Mouse (Mus musculus) MEL (cell line): ENCODE data around the gene Tomm5. TPM values are rescaled to one million over a fixed set of nuclear protein-coding genes. Genes with fewer than 3 reads are reported as not detected.
A peak's percentile ranks its signal among the peaks of the same experiment; 100 is the strongest.

ENCODE experiments used
- DNase-seq: peaks from one replicate; pipeline ENCODE4 v3.0.0; 2011; ENCODE audit warnings: low read depth, low spot score
- H3K27ac ChIP-seq: 2 replicates; pipeline ENCODE4 v1.5.1; 2012; ENCODE audit warnings: low read depth, mild to moderate bottlenecking, control low read depth, low read length, moderate library complexity; ENCODE audit not compliant: control insufficient read depth
- H3K27me3 ChIP-seq, 2 experiments: fragments of 150-350 bp in 1 of 2; sonication (generic) in 1 of 2; 2 replicates each; pipeline ENCODE4 v1.6.1; 2012; ENCODE audit warnings: low read length in 2 of 2, mild to moderate bottlenecking in 2 of 2, improper control_type of control experiment in 1 of 2, moderate library complexity in 1 of 2; ENCODE audit not compliant: insufficient read depth in 2 of 2, control insufficient read depth in 1 of 2
- H3K36me3 ChIP-seq, 2 experiments: 2 replicates each; pipeline ENCODE4 v1.6.1; 2012 to 2014; ENCODE audit warnings: low read length in 2 of 2, improper control_type of control experiment in 1 of 2, inconsistent platforms in 1 of 2, mild to moderate bottlenecking in 1 of 2; ENCODE audit not compliant: insufficient read depth in 2 of 2, control insufficient read depth in 1 of 2
- H3K4me1 ChIP-seq, 2 experiments: fragments of 150-350 bp in 1 of 2; sonication (generic) in 1 of 2; 2 replicates each; pipeline ENCODE4 v1.6.1; 2012; ENCODE audit warnings: low read length in 2 of 2, improper control_type of control experiment in 1 of 2, mild to moderate bottlenecking in 1 of 2; ENCODE audit not compliant: insufficient read depth in 2 of 2, control insufficient read depth in 1 of 2
- H3K4me3 ChIP-seq, 2 experiments: fragments of 150-350 bp in 1 of 2; sonication (generic) in 1 of 2; 2 replicates each; pipeline ENCODE4 v1.5.1; 2012; ENCODE audit warnings: low read depth in 2 of 2, low read length in 2 of 2, mild to moderate bottlenecking in 2 of 2, moderate library complexity in 2 of 2, control low read depth in 1 of 2, improper control_type of control experiment in 1 of 2; ENCODE audit not compliant: control insufficient read depth in 1 of 2, insufficient read depth in 1 of 2
- H3K79me2 ChIP-seq: 2 replicates; pipeline ENCODE4 v1.6.1; 2012; ENCODE audit warnings: mild to moderate bottlenecking, low read length, moderate library complexity; ENCODE audit not compliant: control insufficient read depth, poor library complexity, insufficient read depth
- H3K9ac ChIP-seq: 2 replicates; pipeline ENCODE4 v1.6.1; 2012; ENCODE audit warnings: low read depth, mild to moderate bottlenecking, control low read depth, low read length, moderate library complexity; ENCODE audit not compliant: control insufficient read depth, poor library complexity, severe bottlenecking
- H3K9me3 ChIP-seq: fragments of 150-350 bp; sonication (generic); replicated peaks from 2 replicates; pipeline ENCODE4 v1.6.1; 2012; ENCODE audit warnings: mild to moderate bottlenecking, low read length, improper control_type of control experiment, moderate library complexity; ENCODE audit not compliant: insufficient read depth
- CHD1 ChIP-seq: IDR thresholded peaks from 2 replicates; pipeline ENCODE4 v1.6.1; 2012; ENCODE audit warnings: low read depth, mild to moderate bottlenecking, inconsistent platforms, low read length, improper control_type of control experiment
- CHD2 ChIP-seq: IDR thresholded peaks from 2 replicates; pipeline ENCODE4 v1.6.1; 2011; ENCODE audit warnings: low read length, improper control_type of control experiment
- CTCF ChIP-seq, 3 experiments: IDR thresholded peaks in 2 of 3; conservative IDR thresholded peaks in 1 of 3; 2 replicates each; pipeline ENCODE4 v1.5.1; 2011 to 2012; ENCODE audit warnings: low read length in 3 of 3, low read depth in 2 of 3, mild to moderate bottlenecking in 2 of 3, improper control_type of control experiment in 1 of 3, inconsistent platforms in 1 of 3, mixed read lengths in 1 of 3, moderate library complexity in 1 of 3; ENCODE audit not compliant: control insufficient read depth in 1 of 3, insufficient read depth in 1 of 3, poor library complexity in 1 of 3, severe bottlenecking in 1 of 3
- E2F4 ChIP-seq: IDR thresholded peaks from 2 replicates; pipeline ENCODE4 v1.6.1; 2011; ENCODE audit warnings: low read depth, low read length, improper control_type of control experiment, borderline replicate concordance
- ELF1 ChIP-seq: IDR thresholded peaks from 2 replicates; pipeline ENCODE4 v1.6.1; 2014; ENCODE audit warnings: low read depth, mild to moderate bottlenecking, inconsistent platforms, low read length, improper control_type of control experiment, moderate library complexity
- EP300 ChIP-seq, 2 experiments: IDR thresholded peaks; 2 replicates each; pipeline ENCODE4 v1.6.1; 2011; ENCODE audit warnings: improper control_type of control experiment in 2 of 2, low read length in 2 of 2, low read depth in 1 of 2, mild to moderate bottlenecking in 1 of 2
- ETS1 ChIP-seq: IDR thresholded peaks from 2 replicates; pipeline ENCODE4 v1.6.1; 2012; ENCODE audit warnings: low read depth, mild to moderate bottlenecking, inconsistent platforms, low read length, improper control_type of control experiment, moderate library complexity
- GABPA ChIP-seq: IDR thresholded peaks from 2 replicates; pipeline ENCODE4 v1.6.1; 2012; ENCODE audit warnings: low read depth, mild to moderate bottlenecking, inconsistent platforms, low read length, improper control_type of control experiment, moderate library complexity
- GATA1 ChIP-seq: IDR thresholded peaks from 2 replicates; pipeline ENCODE4 v1.6.1; 2011; ENCODE audit warnings: low read depth, low read length, improper control_type of control experiment
- JUND ChIP-seq: IDR thresholded peaks from 2 replicates; pipeline ENCODE4 v1.6.1; 2011; ENCODE audit warnings: low read depth, mild to moderate bottlenecking, improper control_type of control experiment, low read length
- KAT2A ChIP-seq: conservative IDR thresholded peaks from 2 replicates; pipeline ENCODE4 v1.6.1; 2012; ENCODE audit warnings: low read depth, low read length, improper control_type of control experiment, inconsistent platforms
- MAX ChIP-seq: IDR thresholded peaks from 2 replicates; pipeline ENCODE4 v1.6.1; 2011; ENCODE audit warnings: low read length, improper control_type of control experiment
- MAZ ChIP-seq: IDR thresholded peaks from 2 replicates; pipeline ENCODE4 v1.6.1; 2012; ENCODE audit warnings: low read depth, mild to moderate bottlenecking, inconsistent platforms, low read length, improper control_type of control experiment
- MEF2A ChIP-seq: IDR thresholded peaks from 2 replicates; pipeline ENCODE4 v1.6.1; 2014; ENCODE audit warnings: low read depth, mild to moderate bottlenecking, inconsistent platforms, low read length, improper control_type of control experiment; ENCODE audit not compliant: poor library complexity, insufficient replicate concordance, severe bottlenecking; ENCODE audit errors: extremely low read depth
- MXI1 ChIP-seq: IDR thresholded peaks from 2 replicates; pipeline ENCODE4 v1.6.1; 2011; ENCODE audit warnings: mild to moderate bottlenecking, low read depth, low read length, improper control_type of control experiment
- MYC ChIP-seq: IDR thresholded peaks from 2 replicates; pipeline ENCODE4 v1.6.1; 2011; ENCODE audit warnings: low read depth, mild to moderate bottlenecking, low read length, improper control_type of control experiment, moderate library complexity
- NELFE ChIP-seq: IDR thresholded peaks from 2 replicates; pipeline ENCODE4 v1.6.1; 2011; ENCODE audit warnings: low read depth, low read length, improper control_type of control experiment
- NRF1 ChIP-seq: IDR thresholded peaks from 2 replicates; pipeline ENCODE4 v1.6.1; 2014; ENCODE audit warnings: low read depth, mild to moderate bottlenecking, inconsistent platforms, low read length, improper control_type of control experiment, moderate library complexity; ENCODE audit not compliant: poor library complexity, insufficient read depth, severe bottlenecking
- POLR2A ChIP-seq, 2 experiments: IDR thresholded peaks; 2 replicates each; pipeline ENCODE4 v1.6.1; 2011 to 2012; ENCODE audit warnings: low read length in 2 of 2, mild to moderate bottlenecking in 2 of 2, control low read depth in 1 of 2, improper control_type of control experiment in 1 of 2, low read depth in 1 of 2, moderate library complexity in 1 of 2; ENCODE audit not compliant: control insufficient read depth in 1 of 2, insufficient read depth in 1 of 2, poor library complexity in 1 of 2
- POLR2AphosphoS2 ChIP-seq: IDR thresholded peaks from 2 replicates; pipeline ENCODE4 v1.6.1; 2011; ENCODE audit warnings: low read length, improper control_type of control experiment
- POLR2AphosphoS5 ChIP-seq: IDR thresholded peaks from 2 replicates; pipeline ENCODE4 v1.6.1; 2012; ENCODE audit warnings: low read depth, borderline replicate concordance, mild to moderate bottlenecking, inconsistent platforms, low read length, moderate library complexity, mixed read lengths
- RAD21 ChIP-seq: IDR thresholded peaks from 2 replicates; pipeline ENCODE4 v1.6.1; 2011; ENCODE audit warnings: mild to moderate bottlenecking, low read depth, low read length, improper control_type of control experiment
- RCOR1 ChIP-seq: IDR thresholded peaks from 2 replicates; pipeline ENCODE4 v1.6.1; 2012; ENCODE audit warnings: low read depth, mild to moderate bottlenecking, inconsistent platforms, low read length, improper control_type of control experiment
- SIN3A ChIP-seq: IDR thresholded peaks from 2 replicates; pipeline ENCODE4 v1.6.1; 2012; ENCODE audit warnings: low read length, improper control_type of control experiment, inconsistent platforms
- SMC3 ChIP-seq: IDR thresholded peaks from 2 replicates; pipeline ENCODE4 v1.6.1; 2011; ENCODE audit warnings: low read depth, low read length, improper control_type of control experiment
- TAL1 ChIP-seq: IDR thresholded peaks from 2 replicates; pipeline ENCODE4 v1.6.1; 2012; ENCODE audit warnings: mild to moderate bottlenecking, inconsistent platforms, low read length, moderate library complexity, mixed read lengths
- TBP ChIP-seq: IDR thresholded peaks from 2 replicates; pipeline ENCODE4 v1.8.0; 2011; ENCODE audit warnings: low read depth, low read length, improper control_type of control experiment
- TCF12 ChIP-seq: IDR thresholded peaks from 2 replicates; pipeline ENCODE4 v1.6.1; 2014; ENCODE audit warnings: low read depth, mild to moderate bottlenecking, inconsistent platforms, low read length, improper control_type of control experiment, moderate library complexity
- UBTF ChIP-seq: IDR thresholded peaks from 2 replicates; pipeline ENCODE4 v1.6.1; 2012; ENCODE audit warnings: low read depth, mild to moderate bottlenecking, inconsistent platforms, low read length, improper control_type of control experiment, moderate library complexity, borderline replicate concordance; ENCODE audit not compliant: insufficient read depth
- USF1 ChIP-seq: IDR thresholded peaks from 2 replicates; pipeline ENCODE4 v1.6.1; 2014; ENCODE audit warnings: low read depth, mild to moderate bottlenecking, inconsistent platforms, low read length, improper control_type of control experiment, moderate library complexity
- USF2 ChIP-seq, 2 experiments: IDR thresholded peaks; 2 replicates each; pipeline ENCODE4 v1.6.1; 2011 to 2012; ENCODE audit warnings: improper control_type of control experiment in 2 of 2, low read length in 2 of 2, borderline replicate concordance in 1 of 2, inconsistent platforms in 1 of 2, low read depth in 1 of 2, mild to moderate bottlenecking in 1 of 2; ENCODE audit not compliant: insufficient read depth in 1 of 2
- ZC3H11A ChIP-seq: IDR thresholded peaks from 2 replicates; pipeline ENCODE4 v1.6.1; 2012; ENCODE audit warnings: low read depth, mild to moderate bottlenecking, inconsistent platforms, low read length, improper control_type of control experiment
- ZKSCAN1 ChIP-seq: IDR thresholded peaks from 2 replicates; pipeline ENCODE4 v1.6.1; 2012; ENCODE audit warnings: low read depth, mild to moderate bottlenecking, inconsistent platforms, low read length, improper control_type of control experiment, moderate library complexity
- ZMIZ1 ChIP-seq: IDR thresholded peaks from 2 replicates; pipeline ENCODE4 v1.6.1; 2012; ENCODE audit warnings: low read depth, mild to moderate bottlenecking, inconsistent platforms, low read length, improper control_type of control experiment, moderate library complexity
- ZNF384 ChIP-seq: IDR thresholded peaks from 2 replicates; pipeline ENCODE4 v1.6.1; 2012; ENCODE audit warnings: low read depth, mild to moderate bottlenecking, inconsistent platforms, low read length, improper control_type of control experiment
- polyA plus RNA-seq, 2 experiments: library from polyadenylated mRNA; stranded (reverse) in 1 of 2; unstranded in 1 of 2; fragments of >175 nt in 1 of 2; fragments of >200 nt in 1 of 2; gene quantifications; 2 replicates each; pipeline versions ENCODE4 v1.2.1 to v1.2.4; 2012; ENCODE audit warnings: low replicate concordance in 2 of 2, low read depth in 1 of 2; ENCODE audit not compliant: insufficient read length in 2 of 2, insufficient read depth in 1 of 2, missing spikeins in 1 of 2
- total RNA-seq: library from RNA; depleted of rRNA; stranded (reverse); fragments of 300-350 nt; gene quantifications from 2 replicates; pipeline ENCODE4 v1.2.3, GENCODE M21; 2012; rRNA removed

Gene Tomm5
- 545 and 639 TPM in 2 replicates for total RNA-seq
- polyA plus RNA-seq = 100 to 1,000 TPM in 1 of 2 experiments, not detected in 1; 309 TPM

DNA sequence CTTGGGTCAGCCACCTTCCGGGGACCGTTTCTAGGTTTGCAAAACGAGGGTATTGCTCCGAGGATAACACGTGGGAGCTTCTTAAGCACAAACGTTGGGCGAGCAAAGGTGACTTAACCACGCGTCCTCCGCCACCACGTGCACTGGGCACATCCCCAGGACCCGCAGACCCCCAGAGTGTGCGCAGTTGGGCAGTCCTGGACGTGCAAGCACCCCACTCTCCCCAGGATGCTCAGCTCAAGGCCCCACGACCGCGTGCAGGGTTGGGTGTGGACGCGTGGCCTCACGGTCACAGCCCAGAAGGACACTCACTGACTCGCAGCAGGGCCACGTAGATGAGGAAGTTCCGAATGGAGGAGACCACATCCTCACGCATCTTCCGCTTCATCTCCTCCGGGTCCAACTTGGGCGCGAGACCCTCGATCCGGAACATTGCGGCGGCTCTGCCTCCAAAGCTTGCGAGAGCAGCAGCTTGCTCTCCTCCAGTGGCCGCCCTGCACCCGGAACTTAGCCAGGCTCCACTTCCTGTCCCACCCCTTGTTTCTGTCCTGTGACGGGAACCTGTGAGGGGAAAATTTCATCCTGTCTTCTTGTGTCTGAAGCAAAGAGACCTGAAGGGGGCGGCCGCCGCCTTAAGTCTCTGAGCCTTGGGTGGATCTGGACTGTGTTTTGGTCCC is at the start of gene Tomm5:
TSS of gene Tomm5 (minus strand) at position 514 of the 677 bp plus-strand sequence.
- Histone ChIP-seq H3K36me3 (peaks cover 12% of the 10 kb centered on the region in 2 experiments), H3K9ac (peak within 1 kb of the TSS; percentile 85), H3K9me3 (no peaks in the 10 kb centered on the region), H3K27me3 (peaks cover under 1 to 6% of the 10 kb centered on the region in 2 experiments), H3K27ac (peak within 1 kb of the TSS; percentile 67), H3K79me2 (peaks cover 29% of the 10 kb centered on the region), H3K4me1 (peaks cover 0 to 16% of the 10 kb centered on the region in 2 experiments; a peak in 3 of 4 replicates), H3K4me3 (peak within 1 kb of the TSS; percentile 87 to 89)
- DNase-seq = peak; percentile 97
- TF ChIP-seq NELFE = peak; percentile 94
- TF ChIP-seq GABPA = no peak
- TF ChIP-seq POLR2AphosphoS5 = no peak
- TF ChIP-seq POLR2AphosphoS2 = peak; percentile 86
- TF ChIP-seq JUND = no peak
- TF ChIP-seq CHD1 = no peak
- peak; percentile 93 for TF ChIP-seq MYC
- TF ChIP-seq TAL1 = no peak
- no peak for TF ChIP-seq GATA1
- TF ChIP-seq MXI1 = peak; percentile 93
- peak; percentile 97 for TF ChIP-seq ELF1
- TF ChIP-seq UBTF = no peak
- TF ChIP-seq EP300 (IDR thresholded peaks at IDR 0.05; ENCODE audit: low read depth in 1 of 2, low read length in 2 of 2) = 0 out of 4 replicates have a peak, but pooled peaks of 1 of the 2 experiments have one; percentile 41
- peak; percentile 68; the same call in 1 of the 2 replicates for TF ChIP-seq RCOR1
- peak; percentile 75; the same call in 1 of the 2 replicates for TF ChIP-seq KAT2A
- TF ChIP-seq ETS1 = peak; percentile 56; the same call in 1 of the 2 replicates
- peak; percentile 66 for TF ChIP-seq SMC3
- peak; percentile 44; the same call in 1 of the 2 replicates for TF ChIP-seq USF1
- no peak for TF ChIP-seq ZNF384
- TF ChIP-seq TBP = peak; percentile 80
- peak; percentile 34 to 87 (median 73) for TF ChIP-seq CTCF (IDR thresholded peaks at IDR 0.05 in 2 of 3, conservative IDR thresholded peaks at IDR 0.05 in 1 of 3; ENCODE audit: control insufficient read depth in 1 of 3, insufficient read depth in 1 of 3, low read depth in 2 of 3, low read length in 3 of 3, poor library complexity in 1 of 3, severe bottlenecking in 1 of 3)
- TF ChIP-seq MAX = peak; percentile 91
- TF ChIP-seq ZMIZ1 = peak; percentile 64; the same call in 1 of the 2 replicates
- no peak for TF ChIP-seq USF2 (IDR thresholded peaks at IDR 0.05; ENCODE audit: borderline replicate concordance in 1 of 2, insufficient read depth in 1 of 2, low read depth in 1 of 2, low read length in 2 of 2)
- TF ChIP-seq ZKSCAN1 = no peak
- peak; percentile 89 for TF ChIP-seq MAZ
- TF ChIP-seq RAD21 = peak; percentile 78
- no peak for TF ChIP-seq MEF2A
- no peak for TF ChIP-seq NRF1
- no peak for TF ChIP-seq CHD2
- no peak for TF ChIP-seq E2F4
- TF ChIP-seq POLR2A (IDR thresholded peaks at IDR 0.05; ENCODE audit: control insufficient read depth in 1 of 2, insufficient read depth in 1 of 2, low read depth in 1 of 2, low read length in 2 of 2, poor library complexity in 1 of 2) = peak; percentile 84 to 96
- TF ChIP-seq ZC3H11A = peak; percentile 41
- peak; percentile 98 for TF ChIP-seq SIN3A
- TF ChIP-seq TCF12 = peak; percentile 72
